Mouse (Mus musculus): ENCODE results near the gene Pptc7. TPM values are rescaled to one million over a fixed set of nuclear protein-coding genes. Genes with fewer than 3 reads are reported as not detected.
A peak's percentile ranks its signal among the peaks of the same experiment; 100 is the strongest.

Pptc7 gene
- polyA plus RNA-seq, 1 experiment from 2014 or later, result 8.5 TPM

GRCm38 (mm10) chr5:122263933-122264905, 19.9 kb upstream of the Pptc7 start, which contains the start of gene Tctn1:
Tctn1 (minus strand) TSS chr5:122264460.
- WGBS, result 2% methylated on average over 49 of the region's 49 CpGs
- ATAC-seq (ENCODE audit: insufficient read depth, low FRiP score, low TSS enrichment), result peak; percentile 98
- no peak within 1 kb of the TSS; the same call in 1 of the 2 replicates for H3K27ac ChIP-seq (ENCODE audit: low read depth, low read length)

GRCm38 (mm10) chr5:122265187-122265586, 19.0 kb upstream of the Pptc7 start:
- H3K4me3 ChIP-seq (ENCODE audit: low read depth, low read length), result no peak overlapping the region
- no peaks in the 10 kb centered on the region for H3K27me3 ChIP-seq (ENCODE audit: control insufficient read depth, insufficient read depth, low read length)
- WGBS, result 65% methylated on average over 3 of the region's 3 CpGs
- no peak overlapping the region for H3K9ac ChIP-seq (ENCODE audit: low read length)
- no peak overlapping the region for H3K27ac ChIP-seq (ENCODE audit: low read depth, low read length)
- no peak for DNase-seq (ENCODE audit: low spot score)
- no peak for ATAC-seq (ENCODE audit: insufficient read depth, low FRiP score, low TSS enrichment)
- H3K9me3 ChIP-seq (ENCODE audit: control insufficient read depth, low read length), result no peaks in the 10 kb centered on the region
- no peak overlapping the region for H3K4me2 ChIP-seq (ENCODE audit: low read depth)
- H3K4me1 ChIP-seq (ENCODE audit: control insufficient read depth, insufficient read depth, low read length), result peaks cover 3% of the 10 kb centered on the region; the same call in 1 of the 2 replicates
- H3K36me3 ChIP-seq (ENCODE audit: control insufficient read depth, insufficient read depth, low read length), result no peaks in the 10 kb centered on the region; the same call in 1 of the 2 replicates

More at GRCm38 (mm10) chr5:122263933-122264905, 19.9 kb upstream of the Pptc7 start, which contains the start of gene Tctn1:
- Histone ChIP-seq H3K27me3 (ENCODE audit: control insufficient read depth, insufficient read depth, low read length) (no peaks in the 10 kb centered on the region), H3K36me3 (ENCODE audit: control insufficient read depth, insufficient read depth, low read length) (no peaks in the 10 kb centered on the region; the same call in 1 of the 2 replicates), H3K4me2 (ENCODE audit: low read depth) (peak within 1 kb of the TSS; percentile 78), H3K4me3 (ENCODE audit: low read depth, low read length) (peak within 1 kb of the TSS; percentile 82), H3K9ac (ENCODE audit: low read length) (peak within 1 kb of the TSS; percentile 79), H3K9me3 (ENCODE audit: control insufficient read depth, low read length) (no peaks in the 10 kb centered on the region), H3K4me1 (ENCODE audit: control insufficient read depth, insufficient read depth, low read length) (peaks cover 3% of the 10 kb centered on the region; the same call in 1 of the 2 replicates)
- peak; percentile 94 for DNase-seq (ENCODE audit: low spot score)

- Histone ChIP-seq H3K36me3 (ENCODE audit: control insufficient read depth, insufficient read depth, low read length) (no peaks in the 10 kb centered on the region; the same call in 1 of the 2 replicates), H3K27ac (ENCODE audit: low read depth, low read length) (no peak overlapping the region), H3K4me1 (ENCODE audit: control insufficient read depth, insufficient read depth, low read length) (peaks cover 3% of the 10 kb centered on the region; the same call in 1 of the 2 replicates), H3K9ac (ENCODE audit: low read length) (no peak overlapping the region), H3K4me2 (ENCODE audit: low read depth) (no peak overlapping the region), H3K27me3 (ENCODE audit: control insufficient read depth, insufficient read depth, low read length) (no peaks in the 10 kb centered on the region), H3K4me3 (ENCODE audit: low read depth, low read length) (no peak overlapping the region), H3K9me3 (ENCODE audit: control insufficient read depth, low read length) (no peaks in the 10 kb centered on the region)
- WGBS, result 92% methylated on average over 2 of the region's 2 CpGs
- ATAC-seq (ENCODE audit: insufficient read depth, low FRiP score, low TSS enrichment) (no peak), DNase-seq (ENCODE audit: low spot score) (no peak)
Observed at GRCm38 (mm10) chr5:122265942-122266341, 18.2 kb upstream of the Pptc7 start.

GRCm38 (mm10) chr5:122267136-122267535, 17.0 kb upstream of the Pptc7 start:
- ATAC-seq (ENCODE audit: insufficient read depth, low FRiP score, low TSS enrichment) (no peak), DNase-seq (ENCODE audit: low spot score) (no peak)
- Histone ChIP-seq H3K4me1 (ENCODE audit: control insufficient read depth, insufficient read depth, low read length) (peaks cover 3% of the 10 kb centered on the region; the same call in 1 of the 2 replicates), H3K36me3 (ENCODE audit: control insufficient read depth, insufficient read depth, low read length) (no peaks in the 10 kb centered on the region), H3K27me3 (ENCODE audit: control insufficient read depth, insufficient read depth, low read length) (no peaks in the 10 kb centered on the region), H3K4me2 (ENCODE audit: low read depth) (no peak overlapping the region), H3K27ac (ENCODE audit: low read depth, low read length) (no peak overlapping the region), H3K4me3 (ENCODE audit: low read depth, low read length) (no peak overlapping the region), H3K9me3 (ENCODE audit: control insufficient read depth, low read length) (no peaks in the 10 kb centered on the region), H3K9ac (ENCODE audit: low read length) (no peak overlapping the region)
- 85% methylated on average over 7 of the region's 7 CpGs for WGBS

- Histone ChIP-seq H3K27me3 (ENCODE audit: control insufficient read depth, insufficient read depth, low read length) (no peaks in the 10 kb centered on the region), H3K9ac (ENCODE audit: low read length) (no peak overlapping the region), H3K9me3 (ENCODE audit: control insufficient read depth, low read length) (no peaks in the 10 kb centered on the region), H3K4me1 (ENCODE audit: control insufficient read depth, insufficient read depth, low read length) (peaks cover 3% of the 10 kb centered on the region; the same call in 1 of the 2 replicates), H3K36me3 (ENCODE audit: control insufficient read depth, insufficient read depth, low read length) (no peaks in the 10 kb centered on the region), H3K4me2 (ENCODE audit: low read depth) (no peak overlapping the region), H3K27ac (ENCODE audit: low read depth, low read length) (no peak overlapping the region), H3K4me3 (ENCODE audit: low read depth, low read length) (no peak overlapping the region)
- WGBS, result 25% methylated on average over 5 of the region's 5 CpGs
- ATAC-seq (ENCODE audit: insufficient read depth, low FRiP score, low TSS enrichment), result no peak
- DNase-seq (ENCODE audit: low spot score), result peak; percentile 38
Observed at GRCm38 (mm10) chr5:122267899-122268298, 16.3 kb upstream of the Pptc7 start.

GRCm38 (mm10) chr5:122268858-122269604, 15.1 kb upstream of the Pptc7 start:
- Histone ChIP-seq H3K4me1 (ENCODE audit: control insufficient read depth, insufficient read depth, low read length) (no peaks in the 10 kb centered on the region), H3K4me3 (ENCODE audit: low read depth, low read length) (no peak overlapping the region), H3K36me3 (ENCODE audit: control insufficient read depth, insufficient read depth, low read length) (no peaks in the 10 kb centered on the region), H3K27ac (ENCODE audit: low read depth, low read length) (no peak overlapping the region), H3K9me3 (ENCODE audit: control insufficient read depth, low read length) (no peaks in the 10 kb centered on the region), H3K9ac (ENCODE audit: low read length) (no peak overlapping the region), H3K4me2 (ENCODE audit: low read depth) (no peak overlapping the region), H3K27me3 (ENCODE audit: control insufficient read depth, insufficient read depth, low read length) (no peaks in the 10 kb centered on the region)
- no peak for ATAC-seq (ENCODE audit: insufficient read depth, low FRiP score, low TSS enrichment)
- WGBS, result 69% methylated on average over 12 of the region's 12 CpGs
- DNase-seq (ENCODE audit: low spot score), result no peak

GRCm38 (mm10) chr5:122272821-122273220, 11.3 kb upstream of the Pptc7 start:
- Histone ChIP-seq H3K9ac (ENCODE audit: low read length) (no peak overlapping the region), H3K27me3 (ENCODE audit: control insufficient read depth, insufficient read depth, low read length) (no peaks in the 10 kb centered on the region), H3K9me3 (ENCODE audit: control insufficient read depth, low read length) (no peaks in the 10 kb centered on the region), H3K4me1 (ENCODE audit: control insufficient read depth, insufficient read depth, low read length) (no peaks in the 10 kb centered on the region), H3K4me2 (ENCODE audit: low read depth) (no peak overlapping the region), H3K4me3 (ENCODE audit: low read depth, low read length) (no peak overlapping the region), H3K36me3 (ENCODE audit: control insufficient read depth, insufficient read depth, low read length) (no peaks in the 10 kb centered on the region), H3K27ac (ENCODE audit: low read depth, low read length) (no peak overlapping the region)
- WGBS, result 89% methylated on average over 5 of the region's 5 CpGs
- DNase-seq (ENCODE audit: low spot score), result no peak
- no peak for ATAC-seq (ENCODE audit: insufficient read depth, low FRiP score, low TSS enrichment)

- H3K27ac ChIP-seq (ENCODE audit: low read depth, low read length), result no peak overlapping the region
- ATAC-seq (ENCODE audit: insufficient read depth, low FRiP score, low TSS enrichment), result no peak
- H3K9ac ChIP-seq (ENCODE audit: low read length), result no peak overlapping the region
- no peak overlapping the region for H3K4me3 ChIP-seq (ENCODE audit: low read depth, low read length)
- no peaks in the 10 kb centered on the region for H3K27me3 ChIP-seq (ENCODE audit: control insufficient read depth, insufficient read depth, low read length)
- H3K4me1 ChIP-seq (ENCODE audit: control insufficient read depth, insufficient read depth, low read length), result no peaks in the 10 kb centered on the region
- no peak overlapping the region for H3K4me2 ChIP-seq (ENCODE audit: low read depth)
- DNase-seq (ENCODE audit: low spot score), result no peak
- no peaks in the 10 kb centered on the region for H3K9me3 ChIP-seq (ENCODE audit: control insufficient read depth, low read length)
- H3K36me3 ChIP-seq (ENCODE audit: control insufficient read depth, insufficient read depth, low read length), result no peaks in the 10 kb centered on the region
- 28% methylated on average over 5 of the region's 5 CpGs for WGBS
Observed at GRCm38 (mm10) chr5:122274785-122275184, 9.4 kb upstream of the Pptc7 start.

Data from neural tube, embryonic 11.5 days (tissue).